Mouse (Mus musculus) liver, embryonic 12.5 days (tissue): Measurements from ENCODE around the gene Ifih1. TPM values are rescaled to one million over a fixed set of nuclear protein-coding genes. Genes with fewer than 3 reads are reported as not detected.

Experiments
- polyA plus RNA-seq: library from polyadenylated mRNA; unstranded; fragments of >200 nt; fragmentation: Nextera tagmentation; extraction: Ambion mirVana; gene quantifications from 2 replicates; pipeline ENCODE4 v1.2.1, GENCODE M21; 2016

Gene Ifih1
- polyA plus RNA-seq, 1 experiment from 2014 or later = 3.2 TPM

Other genes with a start within 250 kb of the Ifih1 start
- 5.7 and 6.7 TPM in 2 replicates for gene Dpp4, start 234.0 kb downstream of the Ifih1 start, polyA plus RNA-seq
- gene Gcg, start 162.6 kb downstream of the Ifih1 start, polyA plus RNA-seq = 0.36 and 0.55 TPM in 2 replicates
- gene Fap, start 72.2 kb downstream of the Ifih1 start, polyA plus RNA-seq = 0.66 and 1.2 TPM in 2 replicates
- 1.8 and 2.0 TPM in 2 replicates for gene Gca, start 18.0 kb upstream of the Ifih1 start, polyA plus RNA-seq